ENCODE assay signal across 9 mouse cellular contexts in the genomic region with DNA sequence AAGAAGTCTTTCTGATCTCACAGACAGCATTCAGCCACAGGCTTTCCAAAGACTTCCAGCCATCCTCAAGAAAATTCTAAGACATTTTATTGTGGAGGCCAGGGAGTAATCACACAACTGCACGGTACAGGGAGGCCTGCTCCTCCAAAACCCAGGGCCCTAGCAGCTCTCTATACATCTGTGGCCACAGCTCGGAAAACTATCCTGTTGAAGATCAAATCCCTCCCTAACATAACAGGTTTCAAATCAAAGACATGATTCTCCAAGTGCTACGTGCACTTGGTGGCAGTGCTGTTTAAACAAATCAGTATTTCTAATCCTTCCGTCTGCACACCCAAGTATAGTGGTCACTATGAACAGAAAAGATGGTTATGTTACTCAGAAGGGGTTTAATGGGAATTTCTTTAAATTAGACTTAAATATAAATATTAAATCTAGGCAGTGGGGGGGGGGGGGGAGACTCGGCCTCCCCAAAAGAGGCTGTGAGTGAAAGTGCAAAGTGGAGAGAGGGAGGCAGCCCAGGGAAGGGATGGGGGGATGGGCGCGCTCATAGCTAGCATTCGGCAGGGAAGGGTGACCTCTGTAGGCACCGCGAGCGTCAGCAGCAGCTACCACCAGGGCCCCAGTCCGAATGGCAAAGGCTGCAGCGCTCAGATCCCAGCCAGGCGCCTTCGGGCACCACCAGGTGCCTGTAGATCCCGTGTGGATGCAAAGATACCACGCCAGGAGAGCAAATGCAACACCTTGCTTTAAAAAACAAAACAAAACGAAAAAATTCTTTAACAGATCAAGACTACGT. TPM values are rescaled to one million over a fixed set of nuclear protein-coding genes. Genes with fewer than 3 reads are reported as not detected.
DNase-seq lines count a peak whose midpoint lies in the region; ATAC-seq lines count a peak whose summit lies in the region.
"Had no signal": no experiment of that assay in that cellular context is flagged by ENCODE, and none has a peak within 500 bp of the region (broad histone marks: within the 10 kb centered on the region; RNA-seq: fewer than 3 reads in every experiment).

No protein-coding gene starts in this region.

- 0 out of 2 replicates have a peak overlapping the region, but pooled peaks have one; percentile 10 for H3K27ac ChIP-seq in intestine, embryonic 15.5 days
- H3K27ac ChIP-seq: macrophage had no signal

- peak overlapping the region; percentile 82 for H3K4me2 ChIP-seq in intestine, embryonic 15.5 days (replicated peaks)

- ATAC-seq in intestine, embryonic 15.5 days = peak; percentile 50

- H3K27me3 ChIP-seq in intestine, embryonic 15.5 days (replicated peaks) = no peaks in the 10 kb centered on the region

- intact Hi-C loops in gastrocnemius, postnatal 36 days (cut with DNase I) = no loop called here
- intact Hi-C loops in left cerebral cortex, postnatal 36 days (cut with DNase I) = loop anchor here (10.0 kb wide), 2 partner anchors 424 to 1644 kb away; no protein-coding TSS in a partner anchor

- DNase-seq in adrenal gland, adult 8-10 months = peak; percentile 67
- DNase-seq in embryo, embryonic 11 days = peak; percentile 94
- peak; percentile 69 to 73 for DNase-seq in gastrocnemius, postnatal 36 days
- DNase-seq in left cerebral cortex, postnatal 36 days (ENCODE audit: low spot score in 2 of 2) = peak; percentile 82 to 83
- peak; percentile 88 for DNase-seq in mesoderm, embryonic 11.5 days (ENCODE audit: low read depth, low spot score)
- peak; percentile 91 for DNase-seq in right cerebral cortex, postnatal 4 days
- DNase-seq in c-Kit-positive CD71-positive TER-119-positive erythroid progenitor cells, embryonic 14.5 days (ENCODE audit: low spot score) = no peak

- peaks cover 11% of the 10 kb centered on the region; the same call in 1 of the 2 replicates for H3K4me1 ChIP-seq in intestine, embryonic 15.5 days (replicated peaks)

- H3K36me3 ChIP-seq in intestine, embryonic 15.5 days = no peaks in the 10 kb centered on the region

- H3K9ac ChIP-seq in intestine, embryonic 15.5 days = peak overlapping the region; percentile 31

- WGBS in intestine, embryonic 15.5 days = 5% methylated on average over 19 of the region's 19 CpGs

- peak overlapping the region; percentile 91 for H3K4me3 ChIP-seq in intestine, embryonic 15.5 days (replicated peaks)

- H3K9me3 ChIP-seq in intestine, embryonic 15.5 days = no peaks in the 10 kb centered on the region

RNA-seq across cellular contexts. Expression of gene Efnb2, which starts 2.4 kb away (rescaled TPM):
- total RNA-seq in adrenal gland, adult 8-10 months (2022) = 10 to 100 TPM; 10.4 to 25.9 (median 21.3) TPM
- total RNA-seq in gastrocnemius, postnatal 36 days (2021) = 1 to 10 TPM; 5.7 to 7.0 TPM
- 14.1 TPM in 2 replicates for polyA plus RNA-seq in intestine, embryonic 15.5 days (2015; fragmentation: Nextera tagmentation; extraction: Ambion mirVana)
- total RNA-seq in left cerebral cortex, postnatal 36 days (2021) = 10 to 100 TPM; 68.7 to 72.0 TPM

RNA-seq across cellular contexts. Expression of gene Arglu1, which starts 31.7 kb away (rescaled TPM):
- 100 to 1,000 TPM in 1 of 4 experiments, 10 to 100 TPM in 3; 44.0 to 126 (median 89.0) TPM for total RNA-seq in adrenal gland, adult 8-10 months (2022)
- total RNA-seq in gastrocnemius, postnatal 36 days (2021) = 10 to 100 TPM; 31.0 to 34.5 TPM
- 107 and 121 TPM in 2 replicates for polyA plus RNA-seq in intestine, embryonic 15.5 days (2015; fragmentation: Nextera tagmentation; extraction: Ambion mirVana)
- total RNA-seq in left cerebral cortex, postnatal 36 days (2021) = 100 to 1,000 TPM in 1 of 2 experiments, 10 to 100 TPM in 1; 74.8 to 112 TPM
